Mouse (Mus musculus) adipocyte (in vitro differentiated cells): ENCODE measurements at regions not wholly inside any gene's neighbourhood (a gene's known extent, or its start where the extent isn't known, plus 50 kb on each side); places are given as distances from the start of the nearest gene placed in this dataset.

Source experiments
- DNase-seq: peaks from one replicate; pipeline ENCODE4 v3.0.0-alpha.2; 2016; ENCODE audit warnings: low spot score

DNA sequence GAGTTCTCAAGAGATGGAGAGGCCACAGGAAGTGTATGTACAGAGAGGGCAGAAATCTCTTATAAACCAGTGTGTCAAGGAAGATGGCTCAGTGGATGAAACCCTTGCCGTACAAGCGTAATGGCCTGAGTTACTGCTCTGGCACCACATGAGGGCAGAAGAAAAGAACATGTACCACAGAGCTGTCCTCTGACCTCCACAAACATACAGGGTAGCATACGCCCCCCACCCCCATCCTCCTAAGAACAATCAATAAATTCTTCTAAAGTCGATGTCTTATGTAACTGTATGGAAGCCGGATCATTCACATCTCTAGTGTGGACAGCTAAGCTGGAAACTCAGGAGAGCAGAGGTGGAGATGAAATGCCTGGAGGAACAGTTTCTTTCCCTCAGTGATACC is 227.9 kb upstream of the Gpc5 start:
- DNase-seq: no peak

DNA sequence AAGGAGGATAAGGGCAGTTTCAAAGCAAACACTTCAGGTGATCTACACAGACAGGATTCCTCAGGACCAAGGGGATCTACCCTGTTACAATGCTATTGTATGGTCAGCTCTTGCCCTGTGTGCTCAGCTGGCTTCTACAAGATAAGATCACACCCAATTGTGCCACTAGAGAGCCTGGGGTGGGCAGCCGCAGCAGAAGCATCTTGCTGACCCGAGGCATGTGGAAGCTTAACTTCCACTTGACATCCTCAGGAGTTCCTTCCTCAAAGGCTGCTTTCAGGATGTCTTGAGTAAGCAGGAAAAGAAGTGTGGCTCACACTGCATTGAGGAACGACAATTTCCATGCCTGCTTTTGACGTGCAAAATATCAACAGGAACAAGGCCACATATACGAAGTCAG is 222.8 kb upstream of the Gpc5 start:
- DNase-seq: no peak

DNA sequence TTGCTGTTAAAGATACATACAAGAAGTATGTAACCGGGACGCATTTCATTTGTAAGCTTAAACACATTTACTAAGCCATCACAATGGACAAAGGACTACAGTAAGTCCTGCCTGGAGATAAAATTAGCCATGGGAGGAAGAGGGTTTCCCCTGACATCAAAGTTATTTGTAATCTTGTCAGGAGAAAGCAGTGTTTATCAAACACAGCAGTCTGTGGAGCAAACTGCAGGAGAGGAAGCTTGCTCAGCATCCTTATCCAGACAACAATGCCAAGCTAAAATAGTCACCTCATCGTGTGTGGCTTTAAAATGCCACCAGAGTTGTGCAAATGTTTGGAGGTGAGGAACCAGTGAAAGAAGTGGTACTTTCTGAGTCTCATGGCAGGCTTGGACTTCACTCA is 216.9 kb upstream of the Gpc5 start:
- no peak for DNase-seq

DNA sequence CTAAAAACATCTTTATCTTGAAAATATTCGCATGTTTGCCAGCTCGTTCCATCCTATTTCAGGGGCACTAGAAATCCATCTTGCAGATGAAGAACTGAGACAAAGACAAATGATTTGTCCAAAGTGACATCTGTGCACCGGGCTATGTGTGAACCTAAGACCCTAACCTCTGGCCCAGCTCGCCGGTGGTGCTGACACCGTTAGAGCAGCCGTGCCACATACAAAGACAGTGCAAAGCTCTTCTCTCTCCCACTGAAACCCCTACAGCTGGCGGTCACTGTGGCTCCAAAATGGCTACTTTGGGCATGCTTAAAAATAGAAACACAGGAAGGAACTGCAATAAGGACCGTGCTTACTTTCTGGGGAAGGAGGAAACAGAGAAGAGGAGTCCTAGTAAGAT is 215.6 kb upstream of the Gpc5 start:
- no peak for DNase-seq

DNA sequence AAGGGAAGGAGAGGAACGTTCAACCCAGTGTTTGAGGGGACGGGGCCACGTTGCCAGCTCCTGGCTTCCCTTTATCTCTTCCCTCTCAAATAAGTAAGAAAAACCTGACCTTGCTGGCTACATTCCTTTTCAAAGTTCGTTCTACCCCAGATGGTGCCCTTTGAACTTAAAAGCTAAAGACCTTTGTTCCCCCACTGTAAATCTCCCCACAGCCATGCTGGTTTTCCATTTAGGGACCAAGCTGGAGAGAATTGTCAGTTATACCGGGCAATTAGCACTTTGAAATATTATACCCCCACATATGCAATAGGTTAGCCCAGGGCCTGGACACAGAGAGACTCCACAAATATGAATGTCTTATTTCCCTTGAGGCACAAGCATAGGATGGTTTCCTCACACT is 214.5 kb upstream of the Gpc5 start:
- no peak for DNase-seq

DNA sequence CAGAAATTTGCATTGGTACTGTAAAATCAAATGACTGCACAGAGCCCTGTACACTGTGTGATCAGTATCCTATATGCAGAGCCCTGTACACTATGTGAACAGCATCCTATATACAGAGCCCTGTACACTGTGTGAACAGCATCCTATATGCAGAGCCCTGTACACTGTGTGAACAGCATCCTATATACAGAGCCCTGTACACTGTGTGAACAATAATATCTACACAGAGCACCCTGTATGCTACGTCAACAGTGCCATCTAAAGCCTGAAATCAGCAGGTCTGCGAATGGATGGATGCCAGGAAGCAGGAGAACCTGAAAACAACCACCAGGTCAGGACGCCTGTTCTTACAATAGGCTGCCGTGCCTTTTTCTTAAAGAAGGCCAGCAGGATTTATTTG is 211.7 kb upstream of the Gpc5 start:
- DNase-seq: no peak

DNA sequence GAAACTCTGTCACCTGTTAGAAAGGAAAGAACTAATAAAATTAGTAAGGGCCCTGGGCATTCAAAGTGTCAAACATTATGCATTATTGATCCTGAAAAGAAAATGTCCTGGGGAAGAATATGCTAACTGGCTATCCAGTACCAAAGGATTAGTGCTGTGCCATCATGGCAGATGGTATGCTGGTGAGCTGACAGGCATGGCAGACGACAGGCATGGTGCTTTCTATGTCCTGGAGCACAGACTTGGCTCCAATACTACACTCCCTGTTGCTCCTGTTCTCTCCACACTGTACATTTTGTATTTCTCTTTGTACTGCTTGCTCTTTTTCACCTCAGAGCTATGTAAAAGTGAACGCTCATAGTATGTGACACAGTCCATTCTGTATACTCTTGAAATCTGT is 187.9 kb upstream of the Gpc5 start:
- DNase-seq: no peak

DNA sequence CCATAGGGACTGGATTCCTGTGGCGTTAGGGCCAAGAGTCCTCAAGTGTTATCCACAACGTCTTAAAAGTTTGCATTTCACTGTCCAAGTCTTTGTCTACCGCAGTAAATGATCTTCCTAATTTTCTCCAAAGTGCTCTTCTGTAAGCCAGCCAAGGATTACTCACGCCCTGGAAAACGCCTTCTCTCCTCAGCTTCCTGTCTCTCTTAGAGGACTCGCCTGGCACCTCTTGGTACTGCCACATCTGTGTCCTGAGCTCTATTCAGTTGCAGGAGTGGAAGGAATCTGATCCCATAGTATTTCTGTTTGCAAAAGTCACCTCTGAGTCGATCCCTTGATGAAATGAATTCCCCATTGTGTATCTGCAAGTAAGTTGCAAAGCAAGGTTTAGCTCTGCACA is 179.7 kb upstream of the Gpc5 start:
- DNase-seq: no peak

DNA sequence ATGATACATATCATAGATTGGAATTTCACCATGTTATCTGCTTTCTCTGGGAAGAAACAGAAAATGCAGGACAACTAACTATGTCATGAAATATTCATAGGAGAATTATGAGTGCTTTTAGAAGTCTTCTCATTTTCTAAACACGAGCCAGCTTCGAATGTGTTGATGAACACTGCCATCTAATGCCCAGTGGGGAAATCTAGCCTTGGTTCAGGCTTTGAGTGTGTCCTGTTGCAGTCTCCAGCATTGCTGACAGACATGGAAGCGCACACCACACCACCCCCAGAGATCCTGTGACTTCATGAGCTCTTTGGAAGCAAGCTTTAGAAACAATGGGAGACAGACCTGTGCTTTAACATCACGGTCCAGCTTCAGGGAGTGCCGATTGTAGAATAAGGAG is 178.8 kb upstream of the Gpc5 start:
- DNase-seq: peak; percentile 2

DNA sequence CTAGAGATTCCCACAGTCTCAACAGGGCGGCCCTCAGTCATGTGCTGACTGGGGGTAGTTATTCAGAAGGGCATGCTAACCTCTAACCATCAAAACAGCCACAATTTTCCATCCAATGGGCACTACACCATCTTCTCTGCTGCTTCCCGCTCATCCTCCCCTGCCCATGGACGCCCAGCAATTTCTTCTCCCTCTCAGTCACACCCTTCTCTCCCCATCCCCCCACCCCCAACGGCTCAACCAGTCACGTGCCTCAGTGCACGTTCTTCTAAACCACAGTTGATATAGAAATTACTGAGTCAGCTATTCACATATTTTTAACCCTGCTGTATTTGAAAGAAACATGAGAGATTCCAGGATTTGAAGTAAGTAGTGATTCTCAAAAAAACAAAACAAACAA is 146.3 kb upstream of the Gpc5 start:
- DNase-seq: no peak

DNA sequence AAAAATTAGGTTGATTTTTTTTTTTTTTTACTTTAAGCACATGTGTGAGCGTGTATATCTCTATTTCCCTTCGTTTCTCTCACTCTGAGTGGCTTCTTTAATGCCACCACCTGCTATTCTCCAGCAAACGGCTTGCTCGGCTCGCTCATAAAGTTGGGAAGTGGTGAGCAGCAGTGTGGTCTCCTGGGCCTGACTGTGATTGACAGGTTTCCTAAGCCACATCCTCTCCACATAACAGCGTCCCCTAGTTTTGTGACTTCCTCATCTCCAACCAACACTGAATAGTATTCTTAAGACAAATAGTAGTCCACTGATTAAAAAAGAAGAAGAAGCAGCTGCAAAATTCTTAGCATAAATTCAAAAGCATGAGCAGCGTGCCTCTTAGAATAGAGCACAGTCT is 145.7 kb upstream of the Gpc5 start:
- no peak for DNase-seq

DNA sequence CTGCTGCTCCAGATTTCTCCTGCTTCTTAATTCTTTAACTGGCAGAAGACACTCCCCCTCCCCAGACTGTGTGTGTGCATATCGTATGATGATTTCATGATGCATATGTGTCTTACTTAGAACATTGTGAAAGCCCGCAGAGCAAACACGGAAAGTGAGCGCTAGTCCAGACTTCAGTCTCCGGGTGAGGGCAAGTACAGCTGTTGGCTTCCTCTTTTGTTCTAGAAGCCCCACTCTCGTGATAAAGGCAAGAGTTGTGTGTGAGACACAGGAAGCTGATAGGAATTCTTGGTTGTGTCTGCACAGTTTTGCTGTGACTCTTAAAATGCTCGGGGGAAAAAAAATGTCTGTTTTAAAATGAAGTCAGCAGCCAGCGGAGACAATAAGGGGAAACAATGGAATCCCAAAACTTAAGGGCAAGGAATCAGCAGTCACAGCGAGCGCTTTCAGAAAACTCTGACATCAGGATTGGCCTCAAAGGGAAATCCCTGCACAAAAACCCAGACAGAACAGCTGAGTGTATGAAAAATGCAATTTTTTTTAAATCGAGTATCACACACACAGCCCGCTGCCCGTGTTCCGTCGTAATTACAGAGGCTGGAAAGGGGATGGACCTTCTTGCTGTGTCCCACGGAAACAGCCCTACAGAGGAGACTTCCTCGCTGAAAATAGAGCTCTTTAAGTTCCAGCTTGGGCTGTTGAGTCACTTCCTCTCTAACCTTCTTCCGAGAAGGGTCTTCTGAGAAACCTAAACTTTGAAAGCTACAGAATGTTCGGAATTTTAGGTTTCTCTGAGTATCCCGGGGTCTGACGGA is 143.5 kb upstream of the Gpc5 start:
- DNase-seq: no peak

DNA sequence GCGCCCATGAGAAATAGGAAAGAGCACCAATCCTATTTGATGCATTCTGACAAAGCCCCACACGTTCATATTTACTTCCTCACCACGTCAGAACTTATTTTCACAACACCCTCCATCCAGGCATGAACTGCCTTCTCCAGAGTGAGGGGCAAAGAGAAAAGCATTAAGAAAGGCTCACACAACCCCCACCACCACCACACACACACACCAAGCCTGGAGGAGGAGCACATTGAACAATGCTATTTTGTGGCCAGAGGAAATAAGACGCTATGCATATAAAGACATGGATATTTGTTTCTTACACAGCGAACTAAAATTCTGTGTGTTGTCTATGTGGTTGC is 142.9 kb upstream of the Gpc5 start:
- DNase-seq: no peak

DNA sequence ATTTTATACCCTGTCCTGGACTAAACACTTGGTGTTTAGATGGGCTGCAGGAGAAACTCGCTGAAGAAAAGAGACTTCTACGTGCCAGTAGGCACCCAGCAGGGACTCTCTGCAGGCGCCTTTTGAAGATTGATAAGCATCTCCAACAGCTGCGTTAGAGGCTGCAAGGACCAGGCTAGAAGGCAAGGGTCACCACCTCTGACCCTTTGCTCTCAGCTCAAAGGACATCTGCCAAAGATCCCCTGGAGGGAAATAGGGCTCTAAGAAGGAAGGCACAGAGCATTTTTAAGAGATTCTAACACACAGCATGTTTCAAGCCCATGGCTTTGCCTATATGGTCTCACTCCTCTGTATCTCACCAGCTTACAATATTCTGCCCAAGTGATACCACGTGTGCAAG is 139.7 kb upstream of the Gpc5 start:
- no peak for DNase-seq

DNA sequence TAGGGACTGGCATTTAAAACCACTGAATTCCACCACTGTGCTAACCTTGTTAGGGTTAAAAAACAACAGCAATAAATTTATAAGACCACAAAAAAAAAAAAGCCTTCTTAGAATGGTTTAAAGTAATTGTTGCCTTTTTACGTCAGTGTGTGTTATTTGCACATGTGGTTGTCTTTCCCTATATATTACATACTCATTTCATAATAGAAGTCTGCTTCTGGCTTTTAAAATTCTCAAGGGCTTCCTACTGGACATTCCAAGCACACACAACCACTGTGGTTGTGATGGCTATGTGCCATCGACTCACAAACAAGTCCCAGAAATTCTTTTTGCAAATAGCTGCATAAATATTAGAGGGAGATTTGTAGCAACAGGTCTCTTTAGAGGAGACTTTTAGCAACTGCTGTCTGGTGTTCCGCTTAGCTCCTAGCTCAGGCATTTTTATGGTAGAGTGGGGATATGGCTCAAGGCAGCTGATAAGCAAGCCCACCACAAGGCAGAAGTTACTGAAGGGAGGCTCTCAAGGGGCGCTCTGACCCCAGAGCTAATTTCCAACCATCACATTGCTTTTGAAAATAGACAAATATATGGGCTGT is 138.8 kb upstream of the Gpc5 start:
- DNase-seq: no peak

DNA sequence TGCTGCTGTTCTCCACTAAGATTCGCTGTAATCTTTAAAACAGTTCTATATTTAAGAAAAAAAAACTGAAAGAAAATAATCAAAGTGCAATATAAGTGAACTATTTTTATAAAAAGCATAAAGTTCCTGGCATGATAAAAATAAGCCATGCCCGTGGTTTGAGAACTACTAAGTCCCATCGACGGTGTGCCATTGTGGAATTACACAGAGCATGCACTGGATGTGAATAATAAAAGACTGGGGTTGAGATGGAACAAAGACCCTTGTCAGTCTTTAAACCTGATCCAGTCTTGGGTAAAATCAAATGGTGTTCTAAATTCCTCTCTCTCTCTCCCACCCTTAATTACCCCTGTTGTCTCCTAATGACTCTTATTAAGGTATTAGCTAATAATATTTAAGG is 137.7 kb upstream of the Gpc5 start:
- no peak for DNase-seq

DNA sequence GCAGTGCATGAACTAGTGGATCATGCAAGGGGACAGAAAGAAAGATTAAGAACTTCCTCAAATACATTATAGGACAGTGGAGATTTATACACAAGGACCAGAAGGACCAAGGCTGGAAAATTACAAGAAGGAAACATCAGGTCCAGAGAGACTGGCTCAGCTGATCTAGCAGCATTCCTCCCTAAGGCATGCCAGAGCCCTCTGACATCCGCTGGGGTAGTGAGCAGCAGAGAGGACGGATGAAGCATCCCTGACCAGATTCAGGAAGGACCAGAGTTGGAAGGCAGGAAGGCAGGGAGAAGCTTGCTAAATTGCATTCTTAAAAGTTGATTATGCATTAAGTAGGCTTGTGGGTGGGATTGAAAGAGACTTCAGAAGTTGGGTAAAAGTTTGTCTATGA is 136.4 kb upstream of the Gpc5 start:
- DNase-seq: no peak

DNA sequence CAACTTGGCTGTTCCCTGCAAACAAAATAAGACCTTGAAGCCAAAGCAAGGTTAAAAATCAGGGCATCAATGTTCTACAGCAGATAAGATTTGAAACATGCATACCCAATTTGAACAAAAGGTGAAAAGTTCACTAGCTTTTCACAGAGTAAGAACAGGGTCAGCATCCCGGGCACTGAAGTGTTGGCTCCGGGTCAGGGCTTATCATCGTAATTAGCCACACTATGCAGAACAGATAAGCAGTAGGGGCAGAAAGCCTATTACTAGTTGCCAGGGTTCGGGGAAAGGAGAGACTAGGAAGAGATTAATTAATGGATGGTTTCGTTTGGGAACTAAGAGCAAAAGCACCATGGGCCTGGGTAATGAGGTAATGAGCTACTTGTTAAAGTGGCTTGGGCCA is 131.7 kb upstream of the Gpc5 start:
- DNase-seq: no peak

DNA sequence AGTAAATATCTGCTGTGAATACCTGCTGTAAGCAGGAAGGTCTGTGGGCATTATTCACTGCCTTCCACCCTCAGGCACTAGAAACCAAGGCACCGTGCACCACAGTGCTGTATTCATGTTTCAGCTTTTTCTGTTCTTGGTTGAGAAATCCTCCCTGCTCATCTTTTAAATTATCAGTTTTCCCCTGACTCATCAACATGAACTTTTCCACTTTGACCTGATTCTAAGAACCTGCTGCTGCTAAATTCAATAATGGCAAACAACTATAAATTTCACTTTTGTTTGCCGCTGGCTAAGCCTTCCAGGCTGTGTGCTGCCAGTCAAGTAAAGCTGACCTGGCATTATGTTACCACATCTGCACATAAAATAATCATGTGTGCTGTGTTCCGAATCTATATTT is 126.1 kb upstream of the Gpc5 start:
- DNase-seq: no peak

DNA sequence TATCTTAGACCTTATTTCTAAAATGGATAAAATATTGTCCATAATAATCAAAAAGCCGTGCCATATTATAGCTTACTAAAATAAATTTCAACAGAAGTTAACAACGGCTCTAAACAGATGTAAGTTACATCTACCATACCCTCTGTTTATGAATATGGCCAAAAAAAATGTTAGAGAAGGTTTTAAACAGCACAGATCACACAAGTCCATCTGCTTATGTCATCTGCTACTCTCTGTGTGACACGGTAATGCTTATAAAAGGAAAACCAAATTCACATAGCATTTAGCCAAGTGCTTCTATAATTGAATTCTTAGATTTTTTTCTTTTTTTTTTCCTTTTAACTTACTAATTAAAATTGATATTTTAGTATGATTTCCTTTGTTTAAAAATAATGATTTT is 123.0 kb upstream of the Gpc5 start:
- DNase-seq: no peak

DNA sequence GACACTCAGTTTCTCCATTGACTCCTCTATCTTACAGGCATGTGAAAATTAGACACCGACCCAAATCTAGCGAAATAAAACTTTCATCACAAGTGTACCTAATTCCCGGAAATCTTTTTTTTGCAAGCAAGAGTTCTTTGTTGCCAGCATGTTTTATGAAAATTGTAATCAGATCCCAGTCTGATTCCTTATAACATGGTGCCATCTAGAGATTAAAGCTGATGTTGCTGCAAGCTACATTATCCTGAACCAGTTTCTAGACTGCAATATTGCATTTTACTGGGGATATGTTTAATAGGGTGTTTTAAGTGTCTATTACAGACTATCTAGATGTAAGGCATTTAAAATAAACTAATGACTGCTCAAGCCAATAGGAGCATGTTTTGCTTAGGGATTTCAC is 110.9 kb upstream of the Gpc5 start:
- no peak for DNase-seq

DNA sequence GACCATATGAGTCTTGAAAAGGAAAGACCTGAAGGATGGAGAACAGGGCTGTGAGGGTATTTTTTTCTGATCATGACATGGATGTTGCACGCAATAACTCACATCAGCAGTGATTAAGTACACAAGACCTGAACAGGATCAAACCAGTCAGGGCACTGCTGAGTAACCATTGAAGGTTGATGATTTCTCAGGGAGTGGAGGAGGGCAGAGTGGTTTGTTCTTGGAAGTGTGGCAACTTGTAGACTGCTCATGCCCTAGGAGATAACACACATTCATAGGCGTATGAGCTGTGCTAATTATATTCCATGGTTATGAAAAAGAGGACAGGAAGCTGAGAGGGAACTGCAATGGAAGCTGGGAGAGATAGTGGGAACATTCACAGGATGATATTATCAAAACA is 88.8 kb upstream of the Gpc5 start:
- no peak for DNase-seq

DNA sequence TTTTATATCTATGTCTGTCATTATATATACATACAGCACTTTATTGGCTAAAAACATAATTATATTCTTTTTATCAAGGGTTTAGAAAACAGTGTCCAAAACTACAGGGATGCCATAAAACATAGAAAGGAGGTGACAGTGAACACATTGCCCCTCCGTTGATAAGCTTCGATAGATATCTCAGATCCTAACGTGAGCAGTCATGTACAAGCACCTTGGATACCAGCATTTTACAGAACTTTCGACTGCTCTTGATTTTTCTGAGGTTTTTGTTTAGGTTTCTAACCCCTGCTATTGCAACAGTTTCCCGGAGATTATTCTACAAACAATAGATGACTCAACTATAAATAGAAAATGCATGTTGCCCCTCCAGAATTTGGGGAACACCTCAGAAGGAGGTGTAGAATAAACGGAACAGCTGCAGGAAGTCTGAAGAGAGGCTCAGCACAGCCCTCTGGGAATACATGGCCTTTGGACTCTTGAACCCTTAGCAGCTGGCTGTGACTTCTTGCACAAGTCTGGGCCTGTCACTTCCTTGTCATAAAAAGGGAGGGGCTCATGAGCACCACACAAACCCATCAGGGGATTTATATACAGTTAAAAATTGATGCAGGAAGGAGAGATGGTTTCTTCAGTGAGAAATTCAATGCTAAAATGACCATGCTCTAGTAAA is 87.1 kb upstream of the Gpc5 start:
- no peak for DNase-seq

DNA sequence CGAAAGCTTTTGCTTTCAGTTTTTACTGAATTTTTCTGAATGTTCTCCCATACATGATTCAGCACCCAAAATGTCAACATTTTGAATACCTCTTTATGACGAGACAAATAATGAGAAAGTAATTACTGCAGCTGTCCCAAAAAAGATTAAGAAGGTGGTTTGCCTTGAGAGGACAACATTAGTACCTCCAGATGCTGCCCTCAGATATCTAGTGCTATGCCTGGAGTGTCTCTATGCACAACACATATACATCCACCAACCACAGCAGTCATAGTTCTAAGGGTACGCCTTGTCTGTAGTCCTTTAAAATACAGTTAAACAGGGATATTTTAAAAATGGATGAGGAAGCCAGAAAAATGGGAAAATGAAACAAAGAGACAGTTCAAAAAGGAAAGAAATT is 81.1 kb upstream of the Gpc5 start:
- DNase-seq: no peak
